Mouse (Mus musculus): ENCODE results near the gene Mcrip1. TPM values are rescaled to one million over a fixed set of nuclear protein-coding genes. Genes with fewer than 3 reads are reported as not detected.

Mcrip1 gene
- total RNA-seq, 2 experiments from 2014 or later = 53.5 to 58.1 TPM

- intact Hi-C loops (cut with DNase I) = no loop called here
- DNase-seq = no peak
These were observed 55.6 kb downstream of the Mcrip1 start for GRCm38 (mm10) chr11:120493911-120494310.

- DNase-seq = no peak
- intact Hi-C loops (cut with DNase I) = no loop called here
These were observed 56.2 kb downstream of the Mcrip1 start for GRCm38 (mm10) chr11:120493351-120493750.

Other genes starting within 250 kb of the Mcrip1 start
- gene Actg1, start 201.2 kb downstream of the Mcrip1 start, total RNA-seq (2021) = 100 to 1,000 TPM; 451 to 520 TPM
- not detected for gene Fscn2, start 188.2 kb downstream of the Mcrip1 start, total RNA-seq (2021)
- 10 to 100 TPM; 19.0 to 19.6 TPM for gene Faap100, start 171.0 kb downstream of the Mcrip1 start, total RNA-seq (2021)
- gene Nploc4, start 112.0 kb downstream of the Mcrip1 start, total RNA-seq (2021) = 10 to 100 TPM; 54.4 to 62.7 TPM
- gene Tspan10, start 107.1 kb downstream of the Mcrip1 start, total RNA-seq (2021) = 1 to 10 TPM in 1 of 2 experiments, under 1 TPM in 1; 0.98 to 2.5 TPM
- gene Pde6g, start 96.2 kb downstream of the Mcrip1 start, total RNA-seq (2021) = under 1 TPM; 0.53 to 0.56 TPM
- 10 to 100 TPM; 41.6 to 45.6 TPM for gene Oxld1, start 91.7 kb downstream of the Mcrip1 start, total RNA-seq (2021)
- gene Ccdc137, start 91.6 kb downstream of the Mcrip1 start, total RNA-seq (2021) = 1 to 10 TPM; 5.9 to 9.4 TPM
- 10 to 100 TPM; 10.3 to 12.0 TPM for gene Arl16, start 82.1 kb downstream of the Mcrip1 start, total RNA-seq (2021)
- gene Mrpl12, start 65.1 kb downstream of the Mcrip1 start, total RNA-seq (2021) = 100 to 1,000 TPM; 222 to 244 TPM
- 10 to 100 TPM; 14.1 to 15.9 TPM for gene Slc25a10, start 57.9 kb downstream of the Mcrip1 start, total RNA-seq (2021)
- gene Gcgr, start 19.0 kb downstream of the Mcrip1 start, total RNA-seq (2021) = 1 to 10 TPM; 1.7 to 2.4 TPM
- under 1 TPM in 1 of 2 experiments, not detected in 1; 0.39 TPM for gene Ppp1r27, start 1.4 kb upstream of the Mcrip1 start, total RNA-seq (2021)
- 100 to 1,000 TPM; 238 to 247 TPM for gene P4hb, start 23.5 kb upstream of the Mcrip1 start, total RNA-seq (2021)
- 100 to 1,000 TPM; 164 to 180 TPM for gene Arhgdia, start 31.9 kb upstream of the Mcrip1 start, total RNA-seq (2021)
- gene Alyref, start 48.6 kb upstream of the Mcrip1 start, total RNA-seq (2021) = 10 to 100 TPM; 57.8 to 59.9 TPM
- gene Anapc11, start 48.7 kb upstream of the Mcrip1 start, total RNA-seq (2021) = 10 to 100 TPM; 86.2 to 87.5 TPM
- not detected for gene Npb, start 58.8 kb upstream of the Mcrip1 start, total RNA-seq (2021)
- gene Pcyt2, start 68.2 kb upstream of the Mcrip1 start, total RNA-seq (2021) = 10 to 100 TPM; 47.7 to 49.4 TPM
- gene Sirt7, start 75.5 kb upstream of the Mcrip1 start, total RNA-seq (2021) = 10 to 100 TPM; 10.8 to 12.3 TPM
- gene Mafg, start 83.9 kb upstream of the Mcrip1 start, total RNA-seq (2021) = 10 to 100 TPM; 33.7 to 41.0 TPM
- gene Pycr1, start 94.0 kb upstream of the Mcrip1 start, total RNA-seq (2021) = 1 to 10 TPM; 1.9 to 2.1 TPM
- gene Myadml2, start 98.4 kb upstream of the Mcrip1 start, total RNA-seq (2021) = 10 to 100 TPM; 51.4 to 58.5 TPM
- under 1 TPM in 1 of 2 experiments, not detected in 1; 0.27 TPM for gene Notum, start 111.4 kb upstream of the Mcrip1 start, total RNA-seq (2021)
- 10 to 100 TPM; 35.0 to 37.9 TPM for gene Aspscr1, start 123.2 kb upstream of the Mcrip1 start, total RNA-seq (2021)
- gene Cenpx, start 164.0 kb upstream of the Mcrip1 start, total RNA-seq (2021) = 10 to 100 TPM; 35.4 to 36.4 TPM
- gene Lrrc45, start 164.2 kb upstream of the Mcrip1 start, total RNA-seq (2021) = 10 to 100 TPM in 1 of 2 experiments, 1 to 10 TPM in 1; 9.2 to 10.9 TPM
- gene Rac3, start 171.7 kb upstream of the Mcrip1 start, total RNA-seq (2021) = 1 to 10 TPM; 1.3 to 1.6 TPM
- 1 to 10 TPM; 3.1 to 5.8 TPM for gene Dcxr, start 177.6 kb upstream of the Mcrip1 start, total RNA-seq (2021)
- 10 to 100 TPM; 18.6 to 53.1 TPM for gene Cbr2, start 182.4 kb upstream of the Mcrip1 start, total RNA-seq (2021)
- 10 to 100 TPM; 23.8 to 68.1 TPM for gene Hmga1b, start 213.1 kb upstream of the Mcrip1 start, total RNA-seq (2021)
- gene Rfng, start 234.5 kb upstream of the Mcrip1 start, total RNA-seq (2021) = 10 to 100 TPM; 11.8 to 12.0 TPM
- gene Gps1, start 234.5 kb upstream of the Mcrip1 start, total RNA-seq (2021) = 10 to 100 TPM; 56.9 to 57.5 TPM
- 10 to 100 TPM; 31.2 to 34.1 TPM for gene Dus1l, start 246.7 kb upstream of the Mcrip1 start, total RNA-seq (2021)